Mouse (Mus musculus): ENCODE data around the gene Apba3. TPM values are rescaled to one million over a fixed set of nuclear protein-coding genes. Genes with fewer than 3 reads are reported as not detected.
A peak's percentile ranks its signal among the peaks of the same experiment; 100 is the strongest.

Gene Apba3
- polyA plus RNA-seq, 1 experiment = 45.2 TPM

DNA sequence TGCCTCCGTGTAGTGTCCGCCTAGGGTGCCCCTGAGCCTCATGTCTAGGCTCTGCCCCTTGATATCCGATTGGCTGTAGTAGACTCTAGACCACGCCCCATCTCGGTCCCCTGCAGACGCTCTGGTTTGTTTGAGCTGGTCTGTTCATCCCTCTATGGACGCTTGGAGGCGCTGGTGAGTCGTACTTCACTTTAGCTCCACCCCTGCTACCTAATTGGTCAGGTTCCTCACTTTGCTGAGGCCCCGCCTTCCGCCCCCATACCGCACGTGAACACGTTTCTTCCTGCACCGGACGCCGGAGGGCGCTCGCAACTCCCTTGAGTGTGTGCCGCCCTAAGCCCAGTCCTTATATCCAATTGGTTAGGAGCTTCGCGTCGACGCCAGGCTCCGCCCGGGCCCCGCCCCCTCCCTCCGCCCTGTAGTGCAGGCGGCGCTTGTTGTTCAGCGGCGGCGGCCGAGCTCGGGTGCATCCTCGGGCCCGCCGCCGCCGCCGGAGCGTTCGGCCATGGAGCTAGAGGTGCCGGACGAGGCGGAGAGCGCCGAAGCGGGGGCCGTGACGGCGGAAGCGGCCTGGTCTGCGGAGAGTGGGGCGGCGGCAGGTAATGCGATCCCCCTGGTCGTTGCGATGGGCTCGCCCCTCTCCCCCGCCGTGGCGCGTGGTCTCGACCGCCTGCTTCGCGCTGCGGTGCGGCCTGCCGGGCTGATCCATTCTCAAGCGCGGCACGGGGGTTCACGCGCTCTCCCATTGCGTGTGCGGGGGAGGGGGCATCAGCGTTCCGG lies 26.0 kb downstream of the Apba3 start, which contains the start of gene Pip5k1c:
Gene Pip5k1c, plus strand, starts transcription at position 410 of the 780 bp plus-strand sequence.
- peak; percentile 100 for DNase-seq (ENCODE audit: low read depth)
- peak; percentile 98 for TF ChIP-seq POLR2A (IDR thresholded peaks at IDR 0.05; ENCODE audit: borderline replicate concordance, extremely low read depth, insufficient read depth, insufficient read length, poor library complexity, severe bottlenecking)
- peak; percentile 83 for TF ChIP-seq CTCF (IDR thresholded peaks at IDR 0.05; ENCODE audit: borderline replicate concordance, extremely low read depth, insufficient read depth, insufficient read length)

GRCm38 (mm10) chr10:81293334-81294030 lies 26.7 kb downstream of the Apba3 start:
- no peak for DNase-seq (ENCODE audit: low read depth)
- TF ChIP-seq POLR2A (IDR thresholded peaks at IDR 0.05; ENCODE audit: borderline replicate concordance, extremely low read depth, insufficient read depth, insufficient read length, poor library complexity, severe bottlenecking) = no peak
- TF ChIP-seq CTCF (IDR thresholded peaks at IDR 0.05; ENCODE audit: borderline replicate concordance, extremely low read depth, insufficient read depth, insufficient read length) = no peak

DNA sequence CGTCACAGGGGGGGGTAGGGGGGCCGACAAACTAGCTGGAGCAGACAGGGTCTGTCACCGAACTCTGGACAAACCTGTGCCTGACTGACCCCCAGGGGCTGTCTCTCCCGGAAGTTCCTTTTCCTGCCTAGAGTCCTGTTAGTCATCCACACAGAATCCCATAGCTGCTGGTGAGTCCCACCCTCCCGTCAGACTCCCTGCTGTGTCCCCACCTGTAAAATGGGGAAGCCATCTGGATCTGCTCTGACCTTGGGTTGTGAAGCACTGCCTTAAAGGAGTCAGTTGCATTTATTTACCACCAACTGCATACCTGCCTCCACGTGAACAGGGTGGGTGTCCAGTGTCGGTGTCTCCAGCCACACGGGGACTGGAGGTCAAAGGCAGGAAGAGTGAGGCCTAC lies 27.7 kb downstream of the Apba3 start:
- no peak for TF ChIP-seq POLR2A (IDR thresholded peaks at IDR 0.05; ENCODE audit: borderline replicate concordance, extremely low read depth, insufficient read depth, insufficient read length, poor library complexity, severe bottlenecking)
- TF ChIP-seq CTCF (IDR thresholded peaks at IDR 0.05; ENCODE audit: borderline replicate concordance, extremely low read depth, insufficient read depth, insufficient read length) = no peak
- DNase-seq (ENCODE audit: low read depth) = no peak

DNA sequence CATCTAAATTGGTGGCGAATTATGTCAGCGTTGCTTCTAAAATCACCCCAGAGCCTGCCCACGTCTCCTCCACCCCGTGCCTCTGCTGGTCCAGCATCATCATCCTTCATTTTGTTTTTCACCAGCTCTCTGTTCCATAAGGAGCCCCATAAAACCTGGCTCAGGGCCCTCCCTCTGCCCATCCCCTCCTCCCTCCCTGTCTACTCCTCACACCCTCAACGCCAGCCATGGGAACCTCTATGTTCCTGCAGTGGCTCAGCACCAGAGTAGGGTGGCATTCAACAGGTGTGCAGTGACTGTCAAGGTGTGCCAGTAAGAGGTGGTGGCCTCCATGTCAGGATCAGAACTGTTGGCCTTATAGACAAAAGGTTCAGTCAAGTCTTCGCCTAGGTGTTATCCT lies 28.4 kb downstream of the Apba3 start:
- DNase-seq (ENCODE audit: low read depth) = no peak
- TF ChIP-seq CTCF (IDR thresholded peaks at IDR 0.05; ENCODE audit: borderline replicate concordance, extremely low read depth, insufficient read depth, insufficient read length) (no peak), POLR2A (IDR thresholded peaks at IDR 0.05; ENCODE audit: borderline replicate concordance, extremely low read depth, insufficient read depth, insufficient read length, poor library complexity, severe bottlenecking) (no peak)

- no peak for TF ChIP-seq CTCF (IDR thresholded peaks at IDR 0.05; ENCODE audit: borderline replicate concordance, extremely low read depth, insufficient read depth, insufficient read length)
- no peak for TF ChIP-seq POLR2A (IDR thresholded peaks at IDR 0.05; ENCODE audit: borderline replicate concordance, extremely low read depth, insufficient read depth, insufficient read length, poor library complexity, severe bottlenecking)
- DNase-seq (ENCODE audit: low read depth) = no peak
Observed at GRCm38 (mm10) chr10:81297246-81297645, 30.5 kb downstream of the Apba3 start.

DNA sequence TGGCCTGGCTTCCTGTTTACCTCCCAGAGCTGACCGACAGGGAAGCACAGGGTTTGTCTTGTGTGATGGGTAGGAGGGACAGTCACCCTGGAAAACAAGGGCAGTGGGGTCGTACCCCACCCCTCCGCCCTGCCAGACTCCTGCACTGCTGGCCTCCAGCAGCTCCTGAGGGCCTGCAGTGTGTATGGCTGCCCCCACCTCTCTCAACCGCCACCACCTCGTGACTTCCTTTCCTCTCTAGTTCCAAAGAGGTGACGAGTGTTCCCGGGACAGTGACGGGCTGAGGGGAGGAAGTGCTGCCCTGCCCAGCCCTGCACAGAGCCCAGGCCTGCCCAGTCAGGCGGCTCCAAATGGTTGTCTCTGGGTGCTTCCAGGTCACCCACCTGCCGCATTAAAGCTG lies 31.1 kb downstream of the Apba3 start:
- DNase-seq (ENCODE audit: low read depth) = no peak
- TF ChIP-seq CTCF (IDR thresholded peaks at IDR 0.05; ENCODE audit: borderline replicate concordance, extremely low read depth, insufficient read depth, insufficient read length) (no peak), POLR2A (IDR thresholded peaks at IDR 0.05; ENCODE audit: borderline replicate concordance, extremely low read depth, insufficient read depth, insufficient read length, poor library complexity, severe bottlenecking) (no peak)

- no peak for DNase-seq (ENCODE audit: low read depth)
- TF ChIP-seq POLR2A (IDR thresholded peaks at IDR 0.05; ENCODE audit: borderline replicate concordance, extremely low read depth, insufficient read depth, insufficient read length, poor library complexity, severe bottlenecking) = no peak
- TF ChIP-seq CTCF (IDR thresholded peaks at IDR 0.05; ENCODE audit: borderline replicate concordance, extremely low read depth, insufficient read depth, insufficient read length) = no peak
Observed at GRCm38 (mm10) chr10:81298369-81299100, 31.8 kb downstream of the Apba3 start.

DNA sequence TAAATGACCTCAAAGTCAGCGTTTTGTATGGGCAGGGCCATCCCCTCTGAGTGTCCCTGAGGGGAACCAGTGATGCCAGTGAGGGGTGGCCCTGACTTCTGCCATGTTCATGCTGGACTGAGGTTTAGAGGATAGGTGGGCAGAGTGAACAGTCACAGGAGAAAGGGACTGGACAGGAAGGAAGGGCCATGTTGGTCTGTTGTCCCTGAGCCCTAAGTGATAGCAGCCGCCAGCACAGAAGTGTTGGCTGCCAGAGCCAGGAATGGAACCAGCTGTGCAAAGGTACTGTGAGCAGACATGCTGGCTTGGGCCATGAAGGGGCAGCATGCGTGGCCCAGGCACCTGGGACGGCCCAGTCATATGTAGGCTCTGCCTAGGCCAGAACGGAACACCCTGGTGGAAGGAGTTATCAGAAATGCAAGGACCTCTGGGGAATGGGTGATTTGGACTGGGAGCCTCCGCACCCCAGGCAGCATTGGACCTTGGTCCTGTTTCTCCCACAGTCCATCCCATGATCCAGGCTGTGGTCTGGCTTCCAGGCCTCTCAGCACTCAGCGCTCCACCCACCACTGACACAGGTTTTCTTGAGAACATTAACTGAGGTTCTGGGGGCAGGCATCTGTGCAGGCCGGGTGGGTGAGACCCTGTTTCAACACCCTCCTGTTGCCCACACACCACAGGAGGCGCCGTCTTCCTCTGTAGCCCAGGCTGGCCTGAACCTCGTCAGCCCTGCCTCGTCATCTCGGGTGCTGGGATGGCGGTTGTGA lies 33.0 kb downstream of the Apba3 start:
- no peak for DNase-seq (ENCODE audit: low read depth)
- TF ChIP-seq CTCF (IDR thresholded peaks at IDR 0.05; ENCODE audit: borderline replicate concordance, extremely low read depth, insufficient read depth, insufficient read length) = no peak
- no peak for TF ChIP-seq POLR2A (IDR thresholded peaks at IDR 0.05; ENCODE audit: borderline replicate concordance, extremely low read depth, insufficient read depth, insufficient read length, poor library complexity, severe bottlenecking)

DNA sequence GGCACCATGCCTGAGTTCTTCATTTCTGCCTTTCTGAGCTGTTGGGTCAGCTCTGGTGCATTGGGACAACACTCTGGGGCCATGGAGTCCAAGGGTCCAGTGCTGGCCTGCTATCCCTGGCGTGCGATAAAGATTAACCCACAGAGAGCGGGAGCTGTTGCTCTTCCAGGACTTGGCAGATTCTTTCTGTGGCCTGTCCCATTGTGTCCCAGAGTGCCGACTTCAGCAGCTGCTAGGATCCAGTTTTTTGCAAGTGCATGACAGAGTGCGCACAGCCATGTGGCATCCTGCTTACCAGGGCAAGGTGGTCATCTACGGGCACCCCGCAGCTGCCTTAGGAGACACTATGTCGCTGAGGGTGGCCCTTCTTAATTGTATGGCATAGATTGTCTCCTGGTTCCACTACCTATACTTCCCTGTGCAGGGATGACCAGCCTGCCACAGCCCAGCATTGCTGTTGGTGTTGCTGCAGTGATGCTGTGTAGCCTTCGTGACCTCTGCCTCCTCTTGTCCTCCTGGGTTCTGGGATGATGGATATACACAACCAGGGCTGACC lies 33.7 kb downstream of the Apba3 start:
- TF ChIP-seq POLR2A (IDR thresholded peaks at IDR 0.05; ENCODE audit: borderline replicate concordance, extremely low read depth, insufficient read depth, insufficient read length, poor library complexity, severe bottlenecking) (no peak), CTCF (IDR thresholded peaks at IDR 0.05; ENCODE audit: borderline replicate concordance, extremely low read depth, insufficient read depth, insufficient read length) (no peak)
- DNase-seq (ENCODE audit: low read depth) = no peak

DNA sequence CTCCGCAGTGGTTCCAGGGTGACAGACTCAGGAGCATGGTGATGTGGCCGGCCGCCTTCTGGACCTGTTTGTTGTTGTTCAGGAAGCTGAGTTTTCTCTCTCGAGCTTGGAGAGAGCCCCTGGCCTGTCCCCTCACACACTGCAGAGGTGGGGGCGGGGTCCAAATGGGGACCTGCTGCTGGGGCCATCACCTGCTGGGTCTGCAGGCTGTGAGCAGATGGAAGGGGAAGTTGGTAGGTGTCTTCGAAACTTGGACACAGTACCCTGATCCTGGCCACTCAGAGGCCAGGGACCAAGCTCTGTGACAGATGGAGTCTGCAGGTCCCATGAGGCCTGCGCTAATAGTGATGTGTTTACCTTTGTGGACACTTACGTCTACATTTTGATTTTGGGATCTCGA lies 34.6 kb downstream of the Apba3 start:
- no peak for DNase-seq (ENCODE audit: low read depth)

More for the DNA sequence above, 34.6 kb downstream of the Apba3 start:
- TF ChIP-seq POLR2A (IDR thresholded peaks at IDR 0.05; ENCODE audit: borderline replicate concordance, extremely low read depth, insufficient read depth, insufficient read length, poor library complexity, severe bottlenecking) (no peak), CTCF (IDR thresholded peaks at IDR 0.05; ENCODE audit: borderline replicate concordance, extremely low read depth, insufficient read depth, insufficient read length) (no peak)
